Mouse (Mus musculus): Measurements from ENCODE around the gene Slc6a19. TPM values are rescaled to one million over a fixed set of nuclear protein-coding genes. Genes with fewer than 3 reads are reported as not detected.

Slc6a19 gene
- polyA plus RNA-seq, 1 experiment: 18.6 TPM

DNA sequence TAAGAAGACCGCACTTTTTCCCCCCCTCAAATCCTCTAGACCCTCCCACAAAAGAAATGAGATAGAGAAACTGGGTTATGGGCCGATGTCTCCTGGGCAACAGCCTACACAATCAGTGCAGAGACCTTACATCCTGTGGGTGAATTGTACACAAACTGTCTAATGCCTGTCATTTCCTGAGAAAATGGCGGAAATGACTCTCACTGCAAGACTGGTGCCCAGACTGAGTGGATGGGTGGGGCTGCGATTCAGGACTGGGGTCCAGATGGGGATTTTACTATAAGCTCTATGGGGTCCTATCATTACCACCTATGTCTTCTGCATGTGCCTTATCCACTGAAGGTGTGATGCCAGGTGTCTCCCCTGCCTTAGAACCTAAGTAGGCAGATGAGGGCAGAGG is 1.9 kb downstream of the Slc6a19 start:
- peak; percentile 69 for DNase-seq
- peaks cover 64% of the 10 kb centered on the region for H3K4me1 ChIP-seq (replicated peaks; ENCODE audit: control insufficient read depth, insufficient read depth, low read length)
- 12% methylated on average over 4 of the region's 4 CpGs for WGBS
- H3K4me3 ChIP-seq (ENCODE audit: control insufficient read depth, insufficient read depth, low read length): 0 out of 2 replicates have a peak overlapping the region, but pooled peaks have one; percentile 10
- H3K36me3 ChIP-seq (ENCODE audit: control insufficient read depth, insufficient read depth, low read length): no peaks in the 10 kb centered on the region
- TF ChIP-seq CTCF (IDR thresholded peaks at IDR 0.05; ENCODE audit: borderline replicate concordance, control insufficient read depth, extremely low read depth, insufficient read depth, low read length, poor library complexity) (no peak), POLR2A (IDR thresholded peaks at IDR 0.05; ENCODE audit: control insufficient read depth, extremely low read depth, insufficient read depth, low read length, poor library complexity) (no peak)
- H3K27me3 ChIP-seq (ENCODE audit: control insufficient read depth, insufficient read depth, low read length): no peaks in the 10 kb centered on the region
- H3K27ac ChIP-seq (ENCODE audit: control insufficient read depth, insufficient read depth, low read length): peak overlapping the region; percentile 100

DNA sequence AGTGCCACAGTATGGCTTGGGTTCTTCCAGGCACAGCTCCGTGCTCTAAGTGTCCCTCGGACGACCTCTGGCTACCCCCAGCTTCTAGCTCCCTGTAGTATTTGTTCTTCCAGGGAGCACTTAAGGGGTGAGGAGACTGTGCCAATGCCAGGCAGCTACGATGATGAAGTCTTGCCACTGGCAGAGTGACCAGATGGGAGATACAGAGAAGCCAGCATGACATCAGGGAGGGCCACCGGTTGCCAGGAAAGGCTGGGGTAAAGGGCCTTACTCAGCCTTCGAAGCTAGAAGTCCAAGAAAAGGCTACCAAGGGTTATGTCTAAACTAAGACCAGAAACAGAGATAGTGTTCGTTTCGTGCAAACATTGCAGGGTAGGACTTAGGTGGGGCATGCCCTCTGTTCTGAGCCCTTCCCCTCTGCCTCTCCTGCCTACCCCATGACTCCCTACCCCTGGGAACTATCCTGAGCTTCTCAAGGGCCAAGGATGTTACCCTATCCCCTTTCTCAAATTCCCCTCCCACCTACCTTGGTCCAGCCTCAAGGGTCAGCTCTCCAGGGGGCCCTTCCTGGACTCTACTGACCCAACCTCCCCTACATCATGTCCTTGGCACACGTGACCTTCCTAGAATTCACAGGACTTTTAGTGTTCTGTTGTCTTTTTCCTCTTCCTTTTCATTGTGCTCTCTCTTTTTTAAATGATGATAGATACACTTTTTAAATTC is 3.3 kb downstream of the Slc6a19 start:
- H3K27me3 ChIP-seq (ENCODE audit: control insufficient read depth, insufficient read depth, low read length): no peaks in the 10 kb centered on the region
- no peak overlapping the region for H3K4me3 ChIP-seq (ENCODE audit: control insufficient read depth, insufficient read depth, low read length)
- WGBS: 95% methylated on average over 9 of the region's 9 CpGs
- H3K4me1 ChIP-seq (replicated peaks; ENCODE audit: control insufficient read depth, insufficient read depth, low read length): peaks cover 71% of the 10 kb centered on the region
- TF ChIP-seq POLR2A (IDR thresholded peaks at IDR 0.05; ENCODE audit: control insufficient read depth, extremely low read depth, insufficient read depth, low read length, poor library complexity) (no peak), CTCF (IDR thresholded peaks at IDR 0.05; ENCODE audit: borderline replicate concordance, control insufficient read depth, extremely low read depth, insufficient read depth, low read length, poor library complexity) (no peak)
- H3K27ac ChIP-seq (ENCODE audit: control insufficient read depth, insufficient read depth, low read length): peak overlapping the region; percentile 100
- H3K36me3 ChIP-seq (ENCODE audit: control insufficient read depth, insufficient read depth, low read length): no peaks in the 10 kb centered on the region
- no peak for DNase-seq

GRCm38 (mm10) chr13:73700554-73700953 is 4.1 kb downstream of the Slc6a19 start:
- no peak for DNase-seq
- 96% methylated on average over 12 of the region's 12 CpGs for WGBS
- no peaks in the 10 kb centered on the region for H3K36me3 ChIP-seq (ENCODE audit: control insufficient read depth, insufficient read depth, low read length)
- no peak overlapping the region for H3K27ac ChIP-seq (ENCODE audit: control insufficient read depth, insufficient read depth, low read length)
- TF ChIP-seq POLR2A (IDR thresholded peaks at IDR 0.05; ENCODE audit: control insufficient read depth, extremely low read depth, insufficient read depth, low read length, poor library complexity) (no peak), CTCF (IDR thresholded peaks at IDR 0.05; ENCODE audit: borderline replicate concordance, control insufficient read depth, extremely low read depth, insufficient read depth, low read length, poor library complexity) (no peak)
- peaks cover 70% of the 10 kb centered on the region for H3K4me1 ChIP-seq (replicated peaks; ENCODE audit: control insufficient read depth, insufficient read depth, low read length)
- H3K27me3 ChIP-seq (ENCODE audit: control insufficient read depth, insufficient read depth, low read length): no peaks in the 10 kb centered on the region
- H3K4me3 ChIP-seq (ENCODE audit: control insufficient read depth, insufficient read depth, low read length): no peak overlapping the region

DNA sequence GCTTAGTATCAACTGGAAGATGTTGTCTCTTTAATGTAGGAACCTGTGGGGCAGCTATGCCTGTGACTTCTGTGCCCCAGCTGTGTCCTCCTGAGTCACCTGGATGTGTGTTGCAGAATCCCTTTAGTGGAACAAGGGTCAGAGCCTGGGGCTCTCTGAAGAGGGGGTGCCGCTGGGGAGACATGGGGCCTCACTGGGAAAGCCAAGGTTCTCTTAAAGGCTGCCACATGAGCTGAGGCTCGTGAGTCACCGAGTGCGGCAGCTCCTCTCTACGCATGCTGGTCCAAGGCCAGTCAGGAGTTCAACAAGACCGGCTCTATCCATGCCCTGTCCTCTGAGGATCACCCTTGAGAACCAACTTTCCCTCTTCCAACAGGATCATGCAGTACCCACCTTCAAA is 5.0 kb downstream of the Slc6a19 start:
- TF ChIP-seq POLR2A (IDR thresholded peaks at IDR 0.05; ENCODE audit: control insufficient read depth, extremely low read depth, insufficient read depth, low read length, poor library complexity): no peak
- no peak for TF ChIP-seq CTCF (IDR thresholded peaks at IDR 0.05; ENCODE audit: borderline replicate concordance, control insufficient read depth, extremely low read depth, insufficient read depth, low read length, poor library complexity)
- Histone ChIP-seq H3K27ac (ENCODE audit: control insufficient read depth, insufficient read depth, low read length) (peak overlapping the region; percentile 43; the same call in 1 of the 2 replicates), H3K27me3 (ENCODE audit: control insufficient read depth, insufficient read depth, low read length) (no peaks in the 10 kb centered on the region), H3K4me3 (ENCODE audit: control insufficient read depth, insufficient read depth, low read length) (no peak overlapping the region), H3K36me3 (ENCODE audit: control insufficient read depth, insufficient read depth, low read length) (no peaks in the 10 kb centered on the region), H3K4me1 (replicated peaks; ENCODE audit: control insufficient read depth, insufficient read depth, low read length) (peaks cover 62% of the 10 kb centered on the region)
- no peak for DNase-seq
- WGBS: 98% methylated on average over 6 of the region's 6 CpGs

- H3K4me1 ChIP-seq (replicated peaks; ENCODE audit: control insufficient read depth, insufficient read depth, low read length): peaks cover 58% of the 10 kb centered on the region
- H3K4me3 ChIP-seq (ENCODE audit: control insufficient read depth, insufficient read depth, low read length): no peak overlapping the region
- H3K27me3 ChIP-seq (ENCODE audit: control insufficient read depth, insufficient read depth, low read length): no peaks in the 10 kb centered on the region
- H3K27ac ChIP-seq (ENCODE audit: control insufficient read depth, insufficient read depth, low read length): no peak overlapping the region
- no peaks in the 10 kb centered on the region for H3K36me3 ChIP-seq (ENCODE audit: control insufficient read depth, insufficient read depth, low read length)
- no peak for TF ChIP-seq POLR2A (IDR thresholded peaks at IDR 0.05; ENCODE audit: control insufficient read depth, extremely low read depth, insufficient read depth, low read length, poor library complexity)
- no peak for TF ChIP-seq CTCF (IDR thresholded peaks at IDR 0.05; ENCODE audit: borderline replicate concordance, control insufficient read depth, extremely low read depth, insufficient read depth, low read length, poor library complexity)
- no peak for DNase-seq
- 94% methylated on average over 3 of the region's 3 CpGs for WGBS
Measured at GRCm38 (mm10) chr13:73696529-73696928, 8.1 kb downstream of the Slc6a19 start.

- Histone ChIP-seq H3K36me3 (ENCODE audit: control insufficient read depth, insufficient read depth, low read length) (no peaks in the 10 kb centered on the region), H3K27ac (ENCODE audit: control insufficient read depth, insufficient read depth, low read length) (no peak overlapping the region), H3K27me3 (ENCODE audit: control insufficient read depth, insufficient read depth, low read length) (no peaks in the 10 kb centered on the region), H3K4me1 (replicated peaks; ENCODE audit: control insufficient read depth, insufficient read depth, low read length) (peaks cover 54% of the 10 kb centered on the region), H3K4me3 (ENCODE audit: control insufficient read depth, insufficient read depth, low read length) (no peak overlapping the region)
- no peak for DNase-seq
- WGBS: 84% methylated on average over 1 of the region's 1 CpGs
- no peak for TF ChIP-seq CTCF (IDR thresholded peaks at IDR 0.05; ENCODE audit: borderline replicate concordance, control insufficient read depth, extremely low read depth, insufficient read depth, low read length, poor library complexity)
- no peak for TF ChIP-seq POLR2A (IDR thresholded peaks at IDR 0.05; ENCODE audit: control insufficient read depth, extremely low read depth, insufficient read depth, low read length, poor library complexity)
Measured at GRCm38 (mm10) chr13:73694972-73695371, 9.7 kb downstream of the Slc6a19 start.

All from thymus, adult 2 months (tissue).